Mouse (Mus musculus) myocyte (in vitro differentiated cells): Measurements from ENCODE around the gene Mrs2. TPM values are rescaled to one million over a fixed set of nuclear protein-coding genes. Genes with fewer than 3 reads are reported as not detected.

ENCODE experiments used
- H3K27me3 ChIP-seq: one replicate; pipeline ENCODE4 v1.6.1; 2011; ENCODE audit not compliant: control insufficient read depth, insufficient read depth, insufficient read length
- H3K36me3 ChIP-seq: one replicate; pipeline ENCODE4 v1.6.1; 2011; ENCODE audit not compliant: control insufficient read depth, insufficient read depth
- H3K4me2 ChIP-seq: one replicate; pipeline ENCODE4 v1.6.1; 2011; ENCODE audit warnings: low read depth, control low read depth
- H3K4me3 ChIP-seq: one replicate; pipeline ENCODE4 v1.5.1; 2011; ENCODE audit warnings: mild to moderate bottlenecking, control low read depth, moderate library complexity
- H3K79me2 ChIP-seq: one replicate; pipeline ENCODE4 v1.6.1; 2011; ENCODE audit not compliant: control insufficient read depth, insufficient read depth
- H3ac ChIP-seq: one replicate; pipeline ENCODE4 v1.6.1; 2011; ENCODE audit not compliant: control insufficient read depth, insufficient read length
- CEBPB ChIP-seq: IDR thresholded peaks from 2 replicates; pipeline ENCODE4 v1.6.1; 2011; ENCODE audit warnings: mild to moderate bottlenecking, moderate library complexity; ENCODE audit not compliant: poor library complexity, insufficient read depth, severe bottlenecking
- E2F4 ChIP-seq: IDR thresholded peaks from one replicate; pipeline ENCODE4 v1.6.1; 2011; ENCODE audit warnings: mild to moderate bottlenecking, control low read depth, moderate library complexity; ENCODE audit not compliant: insufficient read depth
- MAX ChIP-seq: IDR thresholded peaks from one replicate; pipeline ENCODE4 v1.6.1; 2011; ENCODE audit warnings: low read depth, mild to moderate bottlenecking, control low read depth
- MYOD1 ChIP-seq, 3 experiments: IDR thresholded peaks; one replicate each; pipeline ENCODE4 v1.6.1; 2011; ENCODE audit warnings: control low read depth in 2 of 3, low read depth in 2 of 3, mild to moderate bottlenecking in 2 of 3, moderate library complexity in 1 of 3; ENCODE audit not compliant: insufficient read length in 2 of 3, control insufficient read depth in 1 of 3
- MYOG ChIP-seq, 3 experiments: IDR thresholded peaks; one replicate each; pipeline ENCODE4 v1.6.1; 2011; ENCODE audit warnings: control low read depth in 2 of 3, low read depth in 2 of 3, mild to moderate bottlenecking in 2 of 3; ENCODE audit not compliant: insufficient read length in 2 of 3, control insufficient read depth in 1 of 3, insufficient read depth in 1 of 3
- POLR2A ChIP-seq: IDR thresholded peaks from one replicate; pipeline ENCODE4 v1.6.1; 2011; ENCODE audit warnings: low read depth, mild to moderate bottlenecking, control low read depth, moderate library complexity; ENCODE audit not compliant: insufficient read length
- POLR2AphosphoS2 ChIP-seq: IDR thresholded peaks from one replicate; pipeline ENCODE4 v1.6.1; 2011; ENCODE audit warnings: low read depth, control low read depth; ENCODE audit not compliant: insufficient read length
- REST ChIP-seq: IDR thresholded peaks from one replicate; pipeline ENCODE4 v1.6.1; 2011; ENCODE audit warnings: mild to moderate bottlenecking, control low read depth, moderate library complexity; ENCODE audit not compliant: insufficient read depth, insufficient read length
- SRF ChIP-seq: IDR thresholded peaks from one replicate; pipeline ENCODE4 v1.6.1; 2011; ENCODE audit warnings: low read depth; ENCODE audit not compliant: control insufficient read depth, insufficient read length
- TCF12 ChIP-seq: IDR thresholded peaks from one replicate; pipeline ENCODE4 v1.6.1; 2011; ENCODE audit warnings: mild to moderate bottlenecking, control low read depth; ENCODE audit not compliant: poor library complexity, insufficient read depth, severe bottlenecking
- TCF3 ChIP-seq: IDR thresholded peaks from one replicate; pipeline ENCODE4 v1.6.1; 2011; ENCODE audit warnings: low read depth, control low read depth; ENCODE audit not compliant: insufficient read length
- USF1 ChIP-seq: IDR thresholded peaks from one replicate; pipeline ENCODE4 v1.6.1; 2011; ENCODE audit warnings: low read depth, mild to moderate bottlenecking, control low read depth, moderate library complexity
- polyA plus RNA-seq: library from polyadenylated mRNA; unstranded; fragments of >200 nt; fragmentation: generic; extraction: Trizol; gene quantifications from one replicate; pipeline ENCODE4 v1.2.1, GENCODE M21; 2012; ENCODE audit warnings: missing spikeins

The Mrs2 gene
- polyA plus RNA-seq, 1 experiment = 12.7 TPM

DNA sequence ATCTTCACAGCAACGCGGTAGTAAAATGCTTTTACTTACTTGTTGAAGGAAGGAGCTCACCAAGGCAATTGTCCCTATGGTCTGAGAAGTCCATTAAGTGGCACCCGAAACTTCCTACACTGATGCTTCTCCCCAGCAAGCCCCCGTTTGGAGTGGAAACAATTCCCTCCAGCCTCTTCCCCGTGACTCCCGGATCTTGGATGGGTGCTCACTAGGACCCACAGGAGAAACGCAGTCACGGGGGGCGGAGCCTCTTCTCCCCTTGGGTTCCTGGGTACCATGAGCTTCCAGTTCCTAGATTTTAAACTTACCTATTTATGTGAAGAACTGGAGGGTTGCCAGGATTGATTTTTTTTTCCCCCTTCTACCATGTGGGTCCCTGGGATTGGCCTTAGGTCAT lies 80.7 kb downstream of the Mrs2 start:
- Histone ChIP-seq H3ac (no peak overlapping the region), H3K4me3 (no peak overlapping the region), H3K4me2 (no peak overlapping the region), H3K36me3 (no peaks in the 10 kb centered on the region), H3K27me3 (no peaks in the 10 kb centered on the region), H3K79me2 (no peaks in the 10 kb centered on the region)
- TF ChIP-seq SRF = no peak
- TF ChIP-seq POLR2A = no peak
- no peak for TF ChIP-seq MYOD1 (IDR thresholded peaks at IDR 0.05; ENCODE audit: control insufficient read depth in 1 of 3, insufficient read length in 2 of 3, low read depth in 2 of 3)
- no peak for TF ChIP-seq MYOG (IDR thresholded peaks at IDR 0.05; ENCODE audit: control insufficient read depth in 1 of 3, insufficient read depth in 1 of 3, insufficient read length in 2 of 3, low read depth in 2 of 3)
- no peak for TF ChIP-seq TCF12
- no peak for TF ChIP-seq E2F4
- TF ChIP-seq TCF3 = no peak
- TF ChIP-seq CEBPB = no peak
- no peak for TF ChIP-seq REST
- no peak for TF ChIP-seq MAX
- TF ChIP-seq USF1 = no peak
- no peak for TF ChIP-seq POLR2AphosphoS2

DNA sequence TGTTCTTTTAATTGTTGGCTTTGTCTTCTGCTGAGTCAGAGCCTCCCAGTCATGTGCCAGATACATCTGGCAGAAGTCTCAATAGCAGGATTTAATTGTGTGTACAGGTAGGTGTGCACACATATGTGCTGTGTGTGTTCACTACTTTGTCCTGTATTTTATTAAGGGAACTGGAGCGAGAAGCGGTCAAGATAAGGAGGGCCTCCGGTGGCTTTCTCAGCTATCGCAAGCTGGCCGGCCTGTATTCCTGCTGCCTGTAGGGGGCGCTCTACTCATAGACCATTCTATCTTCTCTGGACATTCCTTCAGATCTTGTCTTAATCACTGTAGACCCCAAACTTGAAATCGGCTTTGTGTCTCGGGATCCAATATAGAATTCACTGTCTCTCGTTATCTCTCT lies 81.5 kb downstream of the Mrs2 start:
- H3K79me2 ChIP-seq = no peaks in the 10 kb centered on the region
- peak overlapping the region; percentile 87 for H3K4me2 ChIP-seq
- no peaks in the 10 kb centered on the region for H3K27me3 ChIP-seq

DNA sequence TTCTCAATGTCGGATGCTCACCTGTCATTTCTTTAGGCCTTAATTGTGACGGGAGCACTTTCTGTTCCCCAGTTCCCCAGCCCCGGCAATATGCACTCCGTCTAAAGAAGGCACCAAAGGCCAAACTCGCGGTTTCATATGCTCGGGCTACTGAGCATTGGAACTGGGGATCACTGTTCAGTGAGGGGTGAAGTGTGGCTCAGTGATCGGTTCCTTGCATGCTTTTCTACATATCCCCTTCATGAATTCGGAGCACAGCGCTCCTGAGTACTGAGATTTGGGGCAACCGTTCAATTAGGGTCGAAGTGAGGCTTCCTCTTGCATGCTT lies 82.4 kb downstream of the Mrs2 start:
- TF ChIP-seq SRF (no peak), TCF3 (no peak), CEBPB (no peak), MYOG (IDR thresholded peaks at IDR 0.05; ENCODE audit: control insufficient read depth in 1 of 3, insufficient read depth in 1 of 3, insufficient read length in 2 of 3, low read depth in 2 of 3) (no peak), MYOD1 (IDR thresholded peaks at IDR 0.05; ENCODE audit: control insufficient read depth in 1 of 3, insufficient read length in 2 of 3, low read depth in 2 of 3) (no peak), E2F4 (no peak), POLR2AphosphoS2 (no peak), USF1 (no peak), MAX (no peak), POLR2A (no peak), REST (no peak), TCF12 (no peak)
- Histone ChIP-seq H3K4me3 (peak overlapping the region; percentile 19), H3K27me3 (no peaks in the 10 kb centered on the region), H3K79me2 (no peaks in the 10 kb centered on the region), H3K4me2 (peak overlapping the region; percentile 87), H3ac (peak overlapping the region; percentile 48), H3K36me3 (no peaks in the 10 kb centered on the region)

More for the DNA sequence above, 81.5 kb downstream of the Mrs2 start:
- no peak for TF ChIP-seq USF1
- TF ChIP-seq E2F4 = no peak
- TF ChIP-seq TCF12 = no peak
- no peak for TF ChIP-seq CEBPB
- H3K36me3 ChIP-seq = no peaks in the 10 kb centered on the region
- H3ac ChIP-seq = no peak overlapping the region
- no peak overlapping the region for H3K4me3 ChIP-seq

Other genes with a start within 250 kb of the Mrs2 start
- 27.3 TPM for gene BC005537, start 218.7 kb downstream of the Mrs2 start, polyA plus RNA-seq
- 67.1 TPM for gene Acot13, start 188.8 kb downstream of the Mrs2 start, polyA plus RNA-seq
- 5.4 TPM for gene Tdp2, start 188.7 kb downstream of the Mrs2 start, polyA plus RNA-seq
- gene D130043K22Rik, start 175.2 kb downstream of the Mrs2 start, polyA plus RNA-seq = not detected
- gene Aldh5a1, start 82.7 kb downstream of the Mrs2 start, polyA plus RNA-seq = 0.54 TPM
- 0.04 TPM for gene Gpld1, start 77.2 kb downstream of the Mrs2 start, polyA plus RNA-seq
- gene Dcdc2a, start 35.6 kb upstream of the Mrs2 start, polyA plus RNA-seq = 0.05 TPM